Mouse (Mus musculus): ENCODE results near the gene Peli2. TPM values are rescaled to one million over a fixed set of nuclear protein-coding genes. Genes with fewer than 3 reads are reported as not detected.
A peak's percentile ranks its signal among the peaks of the same experiment; 100 is the strongest.
"Not testable (repeated sequence)": the region's sequence is repeated elsewhere in the genome, so short reads cannot be mapped to it uniquely, and the experiment has no call there.

The Peli2 gene
- 10 to 100 TPM; 13.5 to 21.0 TPM for total RNA-seq (2021)

DNA sequence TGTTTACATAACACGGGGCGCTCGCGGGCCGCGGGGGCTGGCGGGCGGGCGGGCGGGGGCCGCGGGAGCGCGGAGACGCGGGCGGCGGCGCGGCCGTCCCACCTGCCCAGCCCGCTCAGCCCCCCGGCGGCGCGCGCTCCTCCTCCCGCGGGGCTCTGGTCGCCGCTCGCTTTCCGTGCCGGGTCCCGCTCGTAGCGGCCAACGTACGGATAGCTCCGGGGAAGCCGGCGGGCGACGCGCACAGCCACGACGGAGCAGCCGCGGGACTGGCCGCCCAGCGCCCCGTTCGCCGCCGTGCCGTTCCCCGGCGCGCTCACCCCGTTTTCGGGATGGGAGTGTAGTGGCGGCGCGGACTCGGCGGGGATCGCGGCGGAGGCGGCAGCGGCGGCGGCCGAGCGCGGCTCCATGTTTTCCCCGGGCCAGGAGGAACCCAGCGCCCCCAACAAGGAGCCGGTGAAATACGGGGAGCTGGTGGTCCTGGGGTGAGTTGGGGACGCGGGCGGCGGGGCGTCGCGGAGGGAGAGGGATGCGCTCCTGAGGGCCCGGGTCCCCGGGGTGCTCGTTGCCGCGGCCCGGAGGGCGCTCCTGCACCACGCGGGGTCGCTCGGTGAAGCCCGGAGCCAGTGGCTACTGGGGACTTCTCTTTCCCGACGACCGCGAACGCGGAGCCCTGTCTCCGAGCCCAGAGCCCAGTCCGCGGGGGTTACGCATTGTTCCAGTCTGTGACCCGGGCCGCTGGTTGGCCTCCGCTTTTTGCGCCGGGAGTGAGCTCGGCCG is at the start of gene Peli2:
Gene Peli2, plus strand, starts transcription at position 72 of the 777 bp plus-strand sequence.
- intact Hi-C loops (cut with DNase I): loop anchor here (5.0 kb wide), 2 partner anchors 49 to 369 kb away; no protein-coding TSS in a partner anchor
- peak; percentile 58 to 59 for DNase-seq (ENCODE audit: low spot score in 2 of 2)

DNA sequence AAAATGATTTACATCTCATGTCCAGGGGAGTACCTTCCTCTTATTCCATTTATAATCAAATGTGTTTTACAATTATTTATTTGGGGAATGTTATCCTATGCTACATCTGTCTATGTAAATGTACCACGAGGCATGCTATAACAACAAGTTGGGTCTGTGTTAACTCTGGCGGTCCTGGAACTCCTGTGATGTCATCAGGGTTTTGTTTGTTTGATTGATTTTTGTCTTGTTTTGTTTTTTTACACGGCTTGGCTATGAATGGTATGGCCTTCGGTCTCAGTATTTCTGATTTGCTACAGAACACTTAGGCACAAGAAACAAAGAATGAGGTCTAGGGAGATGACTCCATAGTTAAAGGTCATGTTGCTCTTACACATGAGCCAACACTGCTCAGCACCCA is 48.5 kb upstream of the Peli2 start:
- intact Hi-C loops (cut with DNase I): loop anchor here (5.0 kb wide), 2 partner anchors 50 to 115 kb away; partner anchors contain the start of gene Peli2
- no peak for DNase-seq (ENCODE audit: low spot score in 2 of 2)

DNA sequence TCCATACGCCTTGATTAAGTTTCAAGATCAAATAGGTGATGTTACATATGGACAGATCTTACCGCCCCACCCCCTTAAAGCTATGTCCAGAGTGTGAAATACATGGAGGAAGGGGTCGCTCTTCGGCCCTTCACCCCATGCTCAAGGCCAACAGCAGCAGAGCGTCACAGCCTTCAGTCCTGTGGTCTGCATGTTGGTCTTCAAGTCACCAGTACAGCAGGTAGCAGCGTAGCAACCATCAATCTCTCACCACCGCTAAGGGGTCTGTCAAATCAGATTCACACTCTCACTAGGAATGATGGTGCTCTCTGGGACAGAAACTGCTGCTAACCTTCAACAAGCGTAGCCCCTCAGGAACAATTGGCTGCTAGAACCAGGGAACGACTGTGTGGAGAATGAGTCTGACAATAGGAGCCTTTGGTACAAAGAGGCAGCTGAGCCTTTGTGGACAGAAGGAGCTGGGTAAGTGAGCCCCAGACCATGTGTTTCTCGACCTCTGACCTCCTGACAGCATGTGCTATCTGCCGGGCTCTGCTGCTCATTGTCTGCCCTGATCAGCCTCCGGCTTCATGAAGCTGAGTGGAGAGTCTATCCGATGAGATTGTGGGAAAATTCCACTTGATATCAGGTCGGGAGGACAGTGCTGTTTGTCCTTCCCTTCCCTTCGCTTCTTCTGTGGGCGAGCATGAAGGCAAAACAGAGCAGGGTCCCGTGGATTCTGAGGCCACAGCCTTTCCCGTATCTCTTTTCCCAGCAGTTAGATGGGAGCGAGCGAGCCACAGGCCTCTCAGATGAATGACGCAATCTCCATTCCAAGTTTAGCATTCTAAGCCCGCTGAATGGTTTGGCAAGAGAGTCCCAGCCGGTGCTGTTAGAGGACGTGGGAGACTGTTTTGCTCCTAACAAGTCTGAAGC is 47.1 kb upstream of the Peli2 start:
- DNase-seq (ENCODE audit: low spot score in 2 of 2): peak; percentile 65 to 96
- intact Hi-C loops (cut with DNase I): loop anchor here (5.0 kb wide), 2 partner anchors 49 to 114 kb away; partner anchors contain the start of gene Peli2

DNA sequence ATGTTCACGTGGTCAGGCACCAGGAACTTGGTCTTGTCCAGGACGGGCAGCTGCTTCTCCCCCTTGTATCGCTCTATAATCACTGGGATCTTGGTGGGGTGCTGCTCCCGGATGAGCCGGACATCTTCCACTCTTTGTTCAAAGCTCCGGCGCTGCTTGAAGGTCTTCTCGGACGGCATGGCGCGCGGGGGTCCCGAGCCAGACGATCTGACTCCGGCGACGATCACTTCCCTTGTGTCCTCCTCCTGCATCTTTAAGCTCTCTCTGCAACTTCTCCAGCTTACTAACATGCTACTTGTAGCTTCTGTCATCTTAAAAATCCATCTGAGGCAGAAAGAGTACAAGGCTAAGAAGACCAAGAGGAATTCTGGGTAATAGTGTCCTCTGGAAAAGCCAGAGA is 41.0 kb upstream of the Peli2 start:
- DNase-seq (ENCODE audit: low spot score in 2 of 2); intact Hi-C loops (cut with DNase I): not testable (repeated sequence)

DNA sequence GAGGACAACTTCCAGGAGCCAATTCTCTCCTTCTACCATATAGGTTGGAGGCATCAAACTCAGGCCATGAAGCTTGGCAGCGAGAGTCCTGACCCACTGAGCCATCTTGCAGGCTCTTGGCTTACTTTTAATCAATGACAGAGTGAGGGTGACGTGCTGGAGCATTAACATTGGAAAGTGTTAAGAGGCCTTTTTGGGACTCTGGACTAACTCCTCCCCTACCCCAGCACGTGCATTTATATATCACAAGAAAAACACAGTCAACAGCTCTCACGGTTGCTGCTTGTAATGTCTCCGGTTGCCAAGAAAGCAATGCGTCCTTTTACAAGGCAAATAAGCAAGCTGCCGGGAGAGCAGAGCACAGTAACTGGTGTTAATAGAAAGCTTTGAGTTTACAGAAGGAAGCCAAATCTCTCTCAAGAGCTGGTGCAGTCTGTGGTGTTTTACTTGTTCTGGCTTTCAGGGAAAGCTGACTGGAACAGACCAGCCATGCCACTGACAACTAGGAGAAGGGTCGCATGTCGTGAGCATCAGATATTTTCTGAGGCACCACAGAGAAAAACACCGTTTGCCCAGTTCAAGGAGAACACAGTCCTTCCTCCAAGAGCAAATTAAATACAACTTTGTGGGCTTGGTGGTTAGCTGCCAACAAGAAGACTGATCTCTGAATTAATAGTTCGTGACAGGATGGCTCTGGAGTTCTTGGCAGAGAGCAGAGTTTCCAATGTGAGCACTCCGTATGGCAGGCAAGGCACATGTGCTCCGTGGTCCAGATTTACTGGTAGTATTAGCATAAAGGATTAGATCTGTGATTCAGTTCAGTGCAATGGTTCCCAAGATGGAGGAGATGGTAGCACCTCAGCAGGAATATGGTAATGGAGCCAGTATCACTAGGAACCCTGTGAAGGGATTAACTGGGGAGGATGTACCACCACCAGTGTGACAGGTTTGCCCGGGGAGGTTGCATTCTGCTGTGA is 36.5 kb upstream of the Peli2 start:
- intact Hi-C loops (cut with DNase I): no loop called here
- peak in 1 of 2 experiments; percentile 25 for DNase-seq (ENCODE audit: low spot score in 2 of 2)

DNA sequence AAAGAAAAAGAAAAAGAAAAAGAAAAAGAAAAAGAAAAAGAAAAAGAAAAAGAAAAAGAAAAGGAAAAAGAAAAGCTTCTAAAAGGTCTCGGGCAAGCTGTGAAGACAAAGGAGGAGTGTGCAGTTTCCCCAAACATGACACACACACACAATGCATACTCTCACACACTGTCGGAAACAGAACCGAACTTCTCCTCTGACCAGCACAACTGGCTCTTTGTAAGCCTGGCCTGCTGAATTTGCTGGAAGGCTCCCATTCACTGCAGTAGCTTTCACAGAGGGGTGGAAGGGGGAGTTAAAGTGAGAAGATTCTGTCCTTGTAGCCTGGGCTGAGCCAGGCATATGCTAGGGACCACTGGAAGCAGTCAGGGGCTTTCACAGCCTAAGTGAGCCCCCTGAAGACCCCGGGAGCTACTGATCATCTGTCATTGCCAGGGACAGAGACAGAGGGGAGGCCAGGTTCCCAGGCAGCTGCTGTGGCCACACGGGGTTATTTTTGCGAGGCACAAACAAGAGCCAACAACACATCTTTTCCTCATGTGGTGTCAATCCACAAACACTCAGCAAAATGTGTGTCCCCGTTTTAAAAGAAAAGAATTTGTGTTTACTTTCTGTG is 33.8 kb upstream of the Peli2 start:
- intact Hi-C loops (cut with DNase I): no loop called here
- DNase-seq (ENCODE audit: low spot score in 2 of 2): no peak

DNA sequence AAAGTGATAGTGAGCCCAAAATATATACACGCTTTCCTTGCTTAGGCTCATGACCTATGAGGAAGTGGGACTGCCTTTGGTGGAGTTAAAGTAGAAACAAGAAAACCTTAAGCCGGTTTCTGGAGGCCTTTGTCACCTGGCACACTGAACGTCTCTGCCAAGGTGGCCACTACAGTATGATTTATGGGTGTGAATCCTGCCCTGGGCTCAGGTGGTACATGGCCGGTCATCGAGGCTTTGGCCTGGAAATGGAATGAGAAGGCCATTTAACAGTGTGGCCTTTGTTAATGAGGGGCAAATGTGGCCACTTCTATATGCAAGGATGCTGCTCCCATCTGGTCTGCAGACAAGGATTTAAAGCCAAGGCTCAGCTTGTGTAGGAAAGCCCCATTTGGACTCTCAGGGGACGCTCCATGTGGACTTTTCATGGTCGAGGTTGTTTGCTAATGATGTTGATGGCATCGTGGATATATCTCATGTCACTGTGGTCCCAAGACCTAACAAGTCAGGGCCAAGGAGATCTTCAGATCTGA is 33.3 kb upstream of the Peli2 start:
- intact Hi-C loops (cut with DNase I): no loop called here
- DNase-seq (ENCODE audit: low spot score in 2 of 2): no peak

DNA sequence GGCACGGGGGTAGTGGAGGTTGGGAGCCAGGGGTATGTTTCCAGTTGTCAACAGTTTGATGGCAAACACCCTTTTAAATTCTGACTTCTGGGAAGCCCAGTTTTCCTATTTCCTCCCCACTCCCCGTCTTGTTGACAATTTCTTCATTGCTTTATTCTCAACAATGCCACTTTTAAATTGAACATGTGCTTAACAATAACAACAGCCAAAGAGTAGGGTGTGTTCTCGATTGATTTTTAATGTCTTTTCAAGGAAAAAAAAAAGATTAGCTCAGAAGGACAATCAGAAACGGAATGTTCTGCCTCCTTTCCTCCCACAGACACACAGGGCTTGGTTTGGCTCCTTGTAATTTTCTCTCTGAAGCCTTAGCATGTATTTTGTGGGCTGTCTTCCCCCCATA is 30.2 kb upstream of the Peli2 start:
- DNase-seq (ENCODE audit: low spot score in 2 of 2): no peak
- intact Hi-C loops (cut with DNase I): no loop called here

DNA sequence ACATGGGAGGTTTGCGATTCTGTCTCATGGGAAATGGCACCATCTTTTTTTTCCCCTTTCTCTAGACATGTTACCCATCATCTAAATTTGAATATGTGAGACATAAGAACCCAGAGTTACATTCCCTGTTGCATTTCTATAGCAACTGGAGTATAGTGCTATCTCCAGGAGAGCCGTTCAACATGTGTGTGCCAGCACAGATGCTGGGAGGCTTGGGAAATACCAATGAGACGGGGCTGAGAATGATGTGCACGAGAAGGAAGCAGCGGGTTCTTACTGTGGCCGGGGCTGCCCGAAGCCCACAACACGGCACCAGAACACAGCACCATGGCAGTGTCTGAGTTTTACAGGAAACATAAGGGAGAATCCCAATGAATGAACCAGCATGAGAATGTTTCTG is 29.5 kb upstream of the Peli2 start:
- DNase-seq (ENCODE audit: low spot score in 2 of 2): peak in 1 of 2 experiments; percentile 27

DNA sequence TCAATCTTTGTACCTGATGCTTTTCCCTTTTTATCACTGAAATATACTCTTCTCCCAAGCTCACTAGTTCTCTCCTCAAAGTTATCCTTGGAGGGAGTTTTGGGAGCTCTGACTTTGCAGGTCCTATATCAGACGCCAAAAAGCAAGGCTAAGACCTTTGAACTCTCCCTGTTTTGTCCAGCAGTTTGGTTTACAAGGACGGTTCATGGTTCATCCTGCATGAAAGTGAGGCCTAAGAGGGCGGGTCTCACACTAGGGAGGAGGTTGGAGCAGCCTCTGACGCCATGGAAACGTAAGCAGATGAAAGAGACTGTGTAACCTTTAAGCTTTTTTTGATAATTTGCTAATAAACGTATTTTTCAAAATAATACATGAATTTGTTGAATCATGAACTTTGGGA is 22.4 kb upstream of the Peli2 start:
- intact Hi-C loops (cut with DNase I): no loop called here
- no peak for DNase-seq (ENCODE audit: low spot score in 2 of 2)

More for the DNA sequence above, 29.5 kb upstream of the Peli2 start:
- intact Hi-C loops (cut with DNase I): no loop called here

DNA sequence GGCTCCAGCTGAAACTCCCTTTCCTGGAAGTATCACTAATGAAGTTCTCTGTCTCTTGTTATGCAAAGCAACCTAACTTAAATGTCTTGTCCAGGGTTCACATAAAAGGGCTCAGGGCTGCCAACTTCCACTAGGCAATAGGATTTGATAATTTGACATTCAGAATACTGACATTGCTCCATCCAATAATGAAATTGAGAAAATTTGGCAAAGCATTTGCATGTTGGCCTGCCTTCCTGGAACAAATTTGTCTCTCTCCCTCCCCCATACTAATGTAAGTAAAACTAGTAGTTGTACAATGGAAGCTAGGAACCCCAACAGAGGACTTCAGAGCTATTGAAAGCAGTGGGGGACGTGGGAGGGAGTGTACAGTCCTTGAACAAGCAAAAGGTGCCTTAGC is 21.3 kb upstream of the Peli2 start:
- intact Hi-C loops (cut with DNase I): no loop called here

DNA sequence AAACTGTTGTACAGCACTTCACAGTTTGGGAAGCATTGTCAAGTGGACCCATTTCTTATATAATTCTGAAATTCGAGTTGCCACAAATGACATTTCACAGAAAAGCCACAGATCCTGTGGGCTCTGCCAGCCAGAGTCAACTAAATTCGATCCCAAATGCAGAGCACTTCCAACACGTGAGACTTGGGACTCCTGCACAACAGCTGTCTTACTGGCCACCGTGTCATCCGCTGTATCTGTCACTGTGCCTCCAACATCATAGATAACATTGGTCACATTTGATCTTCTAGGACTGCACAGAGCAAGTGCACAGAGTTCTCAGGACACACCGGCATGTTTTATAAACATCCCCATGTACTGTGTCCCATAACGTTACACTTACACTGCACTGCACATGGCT is 14.2 kb upstream of the Peli2 start:
- intact Hi-C loops (cut with DNase I): no loop called here
- no peak for DNase-seq (ENCODE audit: low spot score in 2 of 2)

More for the DNA sequence above, 21.3 kb upstream of the Peli2 start:
- DNase-seq (ENCODE audit: low spot score in 2 of 2): no peak

DNA sequence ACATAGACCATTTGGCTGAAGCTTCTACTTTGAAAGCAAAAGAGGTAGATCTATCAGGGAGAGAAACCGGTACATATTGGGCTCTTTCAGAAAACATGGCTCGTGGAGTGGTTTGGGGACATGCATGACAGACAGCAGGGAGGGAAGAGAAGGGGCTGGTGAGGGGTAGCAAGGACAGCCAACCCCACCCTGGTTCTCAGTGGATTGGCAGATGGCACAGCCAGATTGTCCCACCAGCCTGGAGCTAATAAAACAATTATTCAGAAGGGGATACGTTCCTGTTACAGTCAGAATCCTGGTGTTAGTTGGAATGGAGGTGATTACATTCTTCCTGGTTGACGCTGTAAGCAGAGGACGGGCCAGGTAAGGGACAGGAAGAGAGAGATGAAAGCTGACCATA is 2.6 kb upstream of the Peli2 start:
- no peak for DNase-seq (ENCODE audit: low spot score in 2 of 2)
- intact Hi-C loops (cut with DNase I): no loop called here

DNA sequence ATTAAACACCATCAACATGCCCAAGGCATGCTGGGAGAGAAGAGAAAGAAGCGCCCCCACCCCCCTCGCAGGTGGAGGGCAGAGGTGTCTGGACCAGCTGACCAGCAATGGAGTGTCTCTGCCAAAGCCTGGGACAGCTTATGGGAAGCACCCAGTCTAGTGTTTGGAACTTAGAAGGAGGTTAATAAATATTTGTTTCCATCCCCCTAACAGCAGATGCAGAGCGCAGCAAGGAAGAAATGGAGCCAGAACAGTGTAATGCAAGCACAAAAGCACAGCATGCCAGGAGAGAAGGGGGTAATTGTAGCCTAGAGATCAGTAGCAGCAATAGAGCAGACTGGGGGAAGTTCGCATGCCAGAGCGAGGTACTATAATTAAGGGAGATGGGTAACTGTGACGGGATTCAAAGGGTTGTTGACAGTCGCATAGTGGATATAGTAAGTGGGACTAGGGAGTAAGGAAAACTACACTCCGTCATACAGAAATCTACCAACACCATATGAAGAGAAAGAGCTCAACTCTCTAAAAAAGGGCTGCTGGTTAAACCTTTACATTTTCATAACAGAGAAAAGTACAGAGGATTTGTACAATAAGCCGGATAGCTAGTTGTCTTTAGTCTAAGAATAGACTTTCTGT is 1.5 kb upstream of the Peli2 start:
- DNase-seq (ENCODE audit: low spot score in 2 of 2): no peak
- intact Hi-C loops (cut with DNase I): no loop called here

DNA sequence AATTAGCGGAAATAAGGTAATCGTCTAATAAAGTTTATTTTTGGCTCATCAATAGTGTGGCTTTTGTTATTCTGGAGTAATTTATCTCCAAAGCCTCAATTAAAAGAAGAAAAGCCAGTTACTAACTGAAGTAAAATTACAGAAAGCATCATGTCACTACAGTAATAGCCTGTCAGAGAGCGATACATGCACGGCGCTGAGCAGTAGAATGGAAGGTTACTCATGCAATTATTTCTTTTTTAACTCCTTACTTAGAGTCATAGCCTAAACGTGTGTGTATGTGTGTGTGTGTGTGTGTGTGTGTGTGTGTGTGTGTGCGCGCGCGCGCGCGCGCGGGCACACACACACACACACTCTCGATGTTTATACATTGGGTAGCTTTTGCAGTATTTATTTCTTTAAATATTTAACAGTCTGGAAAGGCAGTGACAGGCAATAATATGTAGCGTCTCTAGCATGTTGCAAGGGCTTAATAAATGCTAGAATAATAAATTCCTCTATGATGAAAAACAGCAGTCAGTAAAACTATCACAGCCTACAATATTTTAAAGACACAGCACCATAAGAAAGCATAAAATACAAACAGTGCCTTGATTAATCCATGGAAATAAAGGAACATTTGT is 864 bp upstream of the Peli2 start:
- intact Hi-C loops (cut with DNase I): loop anchor here (5.0 kb wide), 2 partner anchors 47 to 367 kb away; no protein-coding TSS in a partner anchor
- no peak for DNase-seq (ENCODE audit: low spot score in 2 of 2)

DNA sequence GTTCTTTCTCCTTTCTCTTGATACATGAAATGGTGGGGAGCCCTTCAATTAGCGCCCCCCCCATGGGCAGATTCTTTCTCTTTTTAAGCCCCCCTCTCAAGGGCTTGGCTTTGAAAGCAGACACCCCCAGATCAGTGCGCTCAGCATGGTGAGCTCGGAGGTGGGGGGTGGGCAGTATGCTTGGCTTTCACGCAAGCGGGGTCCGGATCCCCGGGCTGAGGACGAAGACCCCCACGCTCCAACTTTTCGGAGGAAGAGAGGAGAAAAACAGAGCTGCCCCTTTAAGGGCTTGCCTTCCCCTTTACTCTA is 226 bp upstream of the Peli2 start:
- intact Hi-C loops (cut with DNase I): loop anchor here (5.0 kb wide), 2 partner anchors 48 to 368 kb away; no protein-coding TSS in a partner anchor
- DNase-seq (ENCODE audit: low spot score in 2 of 2): no peak

Data from left cerebral cortex, postnatal 25 days (tissue).